Mouse (Mus musculus) kidney, embryonic 14.5 days (tissue): ENCODE results near the gene Fbxw4. TPM values are rescaled to one million over a fixed set of nuclear protein-coding genes. Genes with fewer than 3 reads are reported as not detected.
"Not testable (repeated sequence)": the region's sequence is repeated elsewhere in the genome, so short reads cannot be mapped to it uniquely, and the experiment has no call there.

Experiments used
- ATAC-seq: fragments of 200-750 bp; cut with Nextera tagmentation; 2 replicates; pipeline ENCODE4 v1.8.0; 2017; ENCODE audit warnings: moderate number of reproducible peaks, mild to moderate bottlenecking, moderate TSS enrichment, moderate library complexity; ENCODE audit not compliant: low FRiP score, low TSS enrichment
- H3K27ac ChIP-seq: fragments of 300-500 bp; sonication (generic); 2 replicates; pipeline ENCODE4 v1.5.1; 2014; ENCODE audit warnings: low read depth, mild to moderate bottlenecking, low read length, moderate library complexity, mixed read lengths
- H3K27me3 ChIP-seq: fragments of 300-500 bp; sonication (generic); 2 replicates; pipeline ENCODE4 v1.6.1; 2014; ENCODE audit warnings: mild to moderate bottlenecking, low read length; ENCODE audit not compliant: control insufficient read depth, insufficient read depth
- H3K36me3 ChIP-seq: fragments of 300-500 bp; sonication (generic); 2 replicates; pipeline ENCODE4 v1.6.1; 2014; ENCODE audit warnings: low read length, mixed read lengths; ENCODE audit not compliant: control insufficient read depth, insufficient read depth
- H3K4me1 ChIP-seq: fragments of 300-500 bp; sonication (generic); 2 replicates; pipeline ENCODE4 v1.6.1; 2014; ENCODE audit warnings: low read length, mixed read lengths; ENCODE audit not compliant: control insufficient read depth, insufficient read depth
- H3K4me2 ChIP-seq: fragments of 300-500 bp; sonication (generic); replicated peaks from 2 replicates; pipeline ENCODE4 v1.6.1; 2014; ENCODE audit warnings: low read depth, mild to moderate bottlenecking, low read length
- H3K4me3 ChIP-seq: fragments of 300-500 bp; sonication (generic); 2 replicates; pipeline ENCODE4 v1.5.1; 2014; ENCODE audit warnings: mild to moderate bottlenecking, low read length
- H3K9ac ChIP-seq: fragments of 300-500 bp; sonication (generic); 2 replicates; pipeline ENCODE4 v1.6.1; 2014; ENCODE audit warnings: low read depth, mild to moderate bottlenecking, low read length, moderate library complexity
- H3K9me3 ChIP-seq: fragments of 300-500 bp; sonication (generic); 2 replicates; pipeline ENCODE4 v1.6.1; 2016; ENCODE audit warnings: low read length; ENCODE audit not compliant: control insufficient read depth
- WGBS: fragments of 180-500 bp; shearing (Covaris S2); extraction: QIAGEN DNeasy Blood & Tissue Kit; methylation state at CpG from one replicate; pipeline ENCODE4 v1.1.7; 2014; 5-methylcytosine and 5-hydroxymethylcytosine counted together
- polyA plus RNA-seq: library from polyadenylated mRNA; unstranded; fragments of >200 nt; fragmentation: Nextera tagmentation; extraction: Ambion mirVana; gene quantifications from 2 replicates; pipeline ENCODE4 v1.2.1, GENCODE M21; 2014

Fbxw4 gene
- polyA plus RNA-seq, 1 experiment from 2014 or later = 8.3 TPM

DNA sequence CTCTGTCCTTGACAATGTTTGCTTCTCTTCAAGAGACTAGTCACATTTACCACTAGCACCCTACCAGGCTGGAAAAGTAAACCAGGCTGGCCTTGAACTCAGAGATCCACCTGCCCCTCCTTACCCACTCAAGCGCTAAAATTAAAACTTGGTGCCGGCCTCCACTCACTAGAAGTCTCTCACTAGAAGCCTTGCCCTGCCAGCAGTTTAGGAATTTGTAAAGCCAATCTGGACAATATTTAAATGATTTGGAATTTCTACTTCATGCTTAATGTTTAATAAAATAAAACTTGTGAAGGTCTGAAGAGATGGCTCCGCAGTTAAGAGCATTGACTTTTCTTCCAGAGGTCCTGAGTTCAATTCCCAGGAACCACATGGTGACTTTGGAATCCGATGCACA, 10.3 kb downstream of the Fbxw4 start:
- H3K9me3 ChIP-seq = no peaks in the 10 kb centered on the region
- H3K9ac ChIP-seq = no peak overlapping the region
- no peak overlapping the region for H3K4me2 ChIP-seq
- ATAC-seq = no peak
- peaks cover 17% of the 10 kb centered on the region for H3K4me1 ChIP-seq
- H3K4me3 ChIP-seq = no peak overlapping the region
- H3K27ac ChIP-seq = no peak overlapping the region
- no peaks in the 10 kb centered on the region for H3K36me3 ChIP-seq
- no peaks in the 10 kb centered on the region for H3K27me3 ChIP-seq
- 82% methylated on average over 4 of the region's 4 CpGs for WGBS

DNA sequence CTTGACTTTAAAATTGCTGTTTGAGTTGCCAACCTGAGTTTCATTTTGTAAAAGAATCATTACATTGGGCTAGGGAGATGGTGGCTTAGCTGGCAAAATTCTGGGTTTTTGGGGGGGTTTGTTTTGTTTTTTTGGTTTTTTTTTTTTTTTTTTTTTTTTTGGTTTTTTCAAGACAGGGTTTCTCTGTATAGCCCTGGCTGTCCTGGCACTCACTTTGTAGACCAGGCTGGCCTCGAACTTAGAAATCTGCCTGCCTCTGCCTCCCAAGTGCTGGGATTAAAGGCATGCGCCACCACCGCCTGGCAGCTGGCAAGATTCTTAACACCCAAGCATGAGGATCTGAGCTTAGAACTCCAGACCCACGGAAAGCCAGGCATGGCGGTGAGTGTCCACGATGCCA, 11.6 kb downstream of the Fbxw4 start:
- 93% methylated on average over 6 of the region's 6 CpGs for WGBS
- H3K4me2 ChIP-seq, H3K27ac ChIP-seq, H3K9ac ChIP-seq, H3K27me3 ChIP-seq, H3K9me3 ChIP-seq, ATAC-seq, H3K4me3 ChIP-seq, H3K36me3 ChIP-seq: not testable (repeated sequence)
- peaks cover 17% of the 10 kb centered on the region for H3K4me1 ChIP-seq

DNA sequence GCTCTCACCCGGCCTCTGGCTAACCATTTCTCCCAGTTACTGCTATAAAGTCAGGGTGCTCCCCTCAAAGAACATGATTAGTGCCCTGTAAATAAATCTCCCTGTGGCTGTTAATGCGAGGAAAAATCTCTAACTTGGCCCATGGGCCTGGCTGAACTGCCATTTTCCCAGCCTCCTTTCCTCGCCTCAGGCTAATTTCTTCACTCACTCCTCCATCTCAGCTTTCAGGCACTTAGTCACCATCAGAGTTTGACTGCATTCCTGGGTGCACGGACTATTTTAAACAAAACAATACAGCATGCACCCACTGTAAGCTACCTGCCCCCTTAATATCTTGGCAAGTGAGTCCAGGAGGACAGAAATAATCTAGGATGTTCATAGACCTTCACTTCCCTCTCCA, 13.2 kb downstream of the Fbxw4 start:
- no peaks in the 10 kb centered on the region for H3K9me3 ChIP-seq
- no peak for ATAC-seq
- no peaks in the 10 kb centered on the region for H3K27me3 ChIP-seq
- H3K36me3 ChIP-seq = no peaks in the 10 kb centered on the region
- H3K9ac ChIP-seq = no peak overlapping the region
- H3K27ac ChIP-seq = no peak overlapping the region
- no peak overlapping the region for H3K4me3 ChIP-seq
- H3K4me1 ChIP-seq = 0 out of 2 replicates have a peak, but pooled peaks cover 5% of the 10 kb centered on the region
- WGBS = 24% methylated on average over 4 of the region's 4 CpGs
- no peak overlapping the region for H3K4me2 ChIP-seq

DNA sequence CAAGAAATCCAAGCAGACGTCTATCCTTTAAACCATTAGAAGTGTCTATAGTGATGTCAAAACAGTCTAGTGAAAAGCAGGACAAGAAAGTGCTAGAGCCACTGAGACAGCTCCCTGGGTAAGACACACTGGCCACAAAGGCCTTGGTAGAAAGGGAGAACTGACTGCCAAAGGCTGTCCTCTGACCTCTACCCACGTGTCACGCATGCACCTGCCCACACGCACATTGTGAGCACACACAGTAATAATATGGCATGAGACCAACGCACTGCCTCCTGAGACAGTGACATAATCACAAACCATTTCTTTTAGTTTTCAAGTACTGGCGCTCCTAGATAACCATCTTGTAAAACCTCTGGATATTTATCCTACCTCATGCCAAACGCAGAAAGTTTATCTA, 19.4 kb downstream of the Fbxw4 start:
- Histone ChIP-seq H3K4me1 (no peaks in the 10 kb centered on the region), H3K4me2 (no peak overlapping the region), H3K27ac (no peak overlapping the region), H3K9me3 (no peaks in the 10 kb centered on the region), H3K9ac (no peak overlapping the region), H3K36me3 (0 out of 2 replicates have a peak, but pooled peaks cover 6% of the 10 kb centered on the region), H3K4me3 (no peak overlapping the region), H3K27me3 (no peaks in the 10 kb centered on the region)
- 86% methylated on average over 7 of the region's 7 CpGs for WGBS
- no peak for ATAC-seq

DNA sequence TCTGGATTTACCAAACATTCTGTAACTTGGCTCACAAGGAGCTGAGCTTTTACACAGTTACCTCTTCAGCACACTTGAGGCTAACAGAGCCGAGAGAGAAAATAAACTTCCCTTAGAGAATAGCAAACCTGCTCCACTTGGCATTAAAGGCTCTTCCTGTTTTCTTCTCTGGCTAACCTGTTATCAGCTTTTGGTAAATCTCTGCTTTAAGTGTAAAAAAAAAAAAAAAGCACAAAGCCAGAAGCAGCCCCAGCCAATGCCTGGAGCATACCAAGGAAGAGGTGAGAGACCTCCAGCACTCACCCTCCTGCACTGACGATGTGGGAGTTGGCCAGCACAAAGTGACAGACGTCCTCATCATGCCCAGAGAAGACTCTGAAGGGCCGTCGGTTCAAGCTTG, 24.2 kb downstream of the Fbxw4 start:
- WGBS = 44% methylated on average over 5 of the region's 5 CpGs
- Histone ChIP-seq H3K4me3 (no peak overlapping the region), H3K4me1 (no peaks in the 10 kb centered on the region), H3K9me3 (no peaks in the 10 kb centered on the region), H3K9ac (no peak overlapping the region), H3K36me3 (0 out of 2 replicates have a peak, but pooled peaks cover 11% of the 10 kb centered on the region), H3K27me3 (no peaks in the 10 kb centered on the region), H3K27ac (no peak overlapping the region), H3K4me2 (no peak overlapping the region)
- ATAC-seq = no peak

DNA sequence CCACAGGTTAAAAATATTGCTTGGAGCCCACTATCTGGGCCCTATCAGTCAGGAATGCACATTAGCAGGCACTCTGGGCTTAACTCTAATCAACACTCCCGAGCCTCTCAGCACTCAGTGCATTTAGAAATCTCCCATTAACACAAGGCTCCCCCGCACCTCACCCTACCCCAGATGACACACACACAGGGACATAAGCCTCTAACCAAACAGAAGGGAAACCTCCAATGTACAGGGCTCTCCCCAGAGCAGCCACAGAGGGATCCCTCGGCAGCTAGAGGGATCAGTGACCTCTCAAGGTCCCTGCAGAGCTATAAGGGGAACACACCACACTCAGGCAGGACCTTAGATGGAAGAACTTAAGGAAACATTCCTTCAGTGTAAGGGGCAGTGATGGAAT, 28.5 kb downstream of the Fbxw4 start:
- H3K27ac ChIP-seq = no peak overlapping the region
- no peaks in the 10 kb centered on the region for H3K27me3 ChIP-seq
- 0 out of 2 replicates have a peak, but pooled peaks cover 11% of the 10 kb centered on the region for H3K36me3 ChIP-seq
- WGBS = 45% methylated on average over 3 of the region's 3 CpGs
- no peaks in the 10 kb centered on the region for H3K9me3 ChIP-seq
- ATAC-seq = no peak
- no peak overlapping the region for H3K9ac ChIP-seq
- no peak overlapping the region for H3K4me2 ChIP-seq
- 0 out of 2 replicates have a peak, but pooled peaks cover 4% of the 10 kb centered on the region for H3K4me1 ChIP-seq
- no peak overlapping the region for H3K4me3 ChIP-seq

DNA sequence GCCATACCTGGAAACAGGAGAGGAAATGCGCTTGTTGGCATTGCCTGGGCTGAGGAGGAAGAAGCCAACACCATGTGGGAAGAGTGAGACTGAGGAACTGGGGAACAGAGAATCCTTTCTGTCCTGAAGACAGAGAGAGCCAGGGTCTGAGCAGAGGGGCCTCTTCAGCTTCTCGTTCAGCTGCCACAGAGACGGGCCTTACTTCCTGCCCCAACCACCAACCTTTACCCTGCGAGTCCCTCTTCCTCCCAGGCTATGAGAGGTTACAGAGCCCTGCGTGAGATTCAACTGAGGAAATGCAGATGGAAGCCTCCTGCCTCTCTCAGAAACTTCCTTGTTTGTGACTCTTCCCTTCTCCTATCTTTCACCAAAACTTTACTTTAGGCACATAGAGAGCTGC, 29.2 kb downstream of the Fbxw4 start:
- Histone ChIP-seq H3K4me1 (0 out of 2 replicates have a peak, but pooled peaks cover 4% of the 10 kb centered on the region), H3K4me3 (no peak overlapping the region), H3K27ac (no peak overlapping the region), H3K27me3 (no peaks in the 10 kb centered on the region), H3K9me3 (no peaks in the 10 kb centered on the region), H3K4me2 (no peak overlapping the region), H3K9ac (no peak overlapping the region), H3K36me3 (peaks cover 8% of the 10 kb centered on the region; the same call in 1 of the 2 replicates)
- ATAC-seq = no peak
- 52% methylated on average over 5 of the region's 5 CpGs for WGBS

DNA sequence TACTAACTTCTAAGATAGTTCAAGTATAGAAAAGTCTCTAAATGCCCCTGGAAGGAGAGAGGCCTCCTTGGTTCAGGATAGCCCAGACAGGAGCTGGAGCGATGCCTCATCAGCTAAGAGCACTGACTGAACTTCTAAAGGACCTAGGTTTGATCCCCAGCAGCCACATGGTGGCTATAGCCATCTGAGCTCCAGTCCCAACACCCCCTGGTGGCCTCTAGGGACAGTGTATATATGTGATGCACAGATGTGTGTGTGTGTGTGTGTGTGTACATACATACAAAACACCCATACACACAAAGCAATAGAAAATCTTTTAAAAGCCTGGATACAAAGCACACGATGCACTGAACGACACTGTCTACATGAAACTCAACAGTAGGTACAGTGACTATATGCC, 30.9 kb downstream of the Fbxw4 start:
- 0 out of 2 replicates have a peak, but pooled peaks cover 4% of the 10 kb centered on the region for H3K4me1 ChIP-seq
- no peak overlapping the region for H3K4me2 ChIP-seq
- 0 out of 2 replicates have a peak overlapping the region, but pooled peaks have one; percentile 42 for H3K27ac ChIP-seq
- no peaks in the 10 kb centered on the region for H3K27me3 ChIP-seq
- H3K9me3 ChIP-seq = no peaks in the 10 kb centered on the region
- no peak overlapping the region for H3K9ac ChIP-seq
- ATAC-seq = 0 out of 2 replicates have a peak, but pooled peaks have one; percentile 56
- H3K4me3 ChIP-seq = no peak overlapping the region
- WGBS = 90% methylated on average over 3 of the region's 3 CpGs
- peaks cover 1% of the 10 kb centered on the region; the same call in 1 of the 2 replicates for H3K36me3 ChIP-seq

DNA sequence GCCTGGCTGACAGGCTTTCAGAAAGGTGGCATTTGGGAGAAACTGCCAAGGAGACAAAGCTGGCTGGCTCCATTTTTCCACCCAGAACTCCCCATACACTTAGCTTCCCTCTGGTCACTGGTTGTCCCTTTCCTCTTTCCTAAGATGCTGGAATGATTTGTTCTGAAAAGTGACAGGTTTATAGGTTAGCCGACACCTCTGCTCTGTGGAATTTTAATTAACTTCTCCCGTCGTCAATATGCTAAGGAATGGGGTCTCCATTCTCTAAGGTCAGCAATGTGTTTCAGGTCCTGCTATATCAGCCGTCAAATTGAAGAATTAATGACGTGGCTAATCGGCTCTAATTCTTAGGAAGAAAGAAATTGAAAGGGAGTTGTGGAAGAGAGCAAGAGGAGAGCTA, 31.5 kb downstream of the Fbxw4 start:
- Histone ChIP-seq H3K4me3 (no peak overlapping the region), H3K4me1 (0 out of 2 replicates have a peak, but pooled peaks cover 4% of the 10 kb centered on the region), H3K27ac (peak overlapping the region; percentile 30; the same call in 1 of the 2 replicates), H3K36me3 (no peaks in the 10 kb centered on the region; the same call in 1 of the 2 replicates), H3K27me3 (no peaks in the 10 kb centered on the region), H3K4me2 (no peak overlapping the region), H3K9ac (no peak overlapping the region), H3K9me3 (no peaks in the 10 kb centered on the region)
- ATAC-seq = peak; percentile 71
- 18% methylated on average over 6 of the region's 6 CpGs for WGBS
